Mouse (Mus musculus): Measurements from ENCODE around the gene Nle1.
A peak's percentile ranks its signal among the peaks of the same experiment; 100 is the strongest.

Nle1 gene

GRCm38 (mm10) chr11:82914711-82915352 lies 6.6 kb upstream of the Nle1 start:
- DNase-seq (ENCODE audit: low read depth, low spot score), result peak; percentile 89

- no peak for DNase-seq (ENCODE audit: low read depth, low spot score)
Observed at GRCm38 (mm10) chr11:82910679-82911389, 2.6 kb upstream of the Nle1 start.

GRCm38 (mm10) chr11:82910250-82910649 lies 2.0 kb upstream of the Nle1 start, which contains the start of gene Unc45b:
Gene Unc45b, plus strand, starts transcription at chr11:82910550.
- no peak for DNase-seq (ENCODE audit: low read depth, low spot score)

GRCm38 (mm10) chr11:82908608-82908989 lies 388 bp upstream of the Nle1 start:
- no peak for DNase-seq (ENCODE audit: low read depth, low spot score)

- no peak for DNase-seq (ENCODE audit: low read depth, low spot score)
Observed at GRCm38 (mm10) chr11:82905816-82906215, 2.4 kb downstream of the Nle1 start.

GRCm38 (mm10) chr11:82904952-82905351 lies 3.3 kb downstream of the Nle1 start:
- DNase-seq (ENCODE audit: low read depth, low spot score), result no peak

- DNase-seq (ENCODE audit: low read depth, low spot score), result no peak
Observed at GRCm38 (mm10) chr11:82901606-82902310, 6.5 kb downstream of the Nle1 start.

- no peak for DNase-seq (ENCODE audit: low read depth, low spot score)
Observed at GRCm38 (mm10) chr11:82899720-82900119, 8.5 kb downstream of the Nle1 start.

- DNase-seq (ENCODE audit: low read depth, low spot score), result no peak
Observed at GRCm38 (mm10) chr11:82897478-82897877, 10.7 kb downstream of the Nle1 start.

- DNase-seq (ENCODE audit: low read depth, low spot score), result no peak
Observed at GRCm38 (mm10) chr11:82891936-82892335, 16.3 kb downstream of the Nle1 start, which contains the start of gene Fndc8. Gene Fndc8, plus strand, starts transcription at chr11:82892124.

GRCm38 (mm10) chr11:82890342-82890762 lies 17.9 kb downstream of the Nle1 start, which contains the start of gene Rad51d:
Gene Rad51d, minus strand, starts transcription at chr11:82890614.
- DNase-seq (ENCODE audit: low read depth, low spot score), result peak; percentile 93

- DNase-seq (ENCODE audit: low read depth, low spot score), result no peak
Observed at GRCm38 (mm10) chr11:82889524-82890341, 18.5 kb downstream of the Nle1 start.

- no peak for DNase-seq (ENCODE audit: low read depth, low spot score)
Observed at GRCm38 (mm10) chr11:82888491-82888946, 19.7 kb downstream of the Nle1 start.

- DNase-seq (ENCODE audit: low read depth, low spot score), result no peak
Observed at GRCm38 (mm10) chr11:82886559-82886958, 21.7 kb downstream of the Nle1 start.

GRCm38 (mm10) chr11:82883180-82883579 lies 25.0 kb downstream of the Nle1 start:
- DNase-seq (ENCODE audit: low read depth, low spot score), result no peak

GRCm38 (mm10) chr11:82877726-82878344 lies 30.4 kb downstream of the Nle1 start:
- DNase-seq (ENCODE audit: low read depth, low spot score), result no peak

GRCm38 (mm10) chr11:82875631-82876030 lies 32.6 kb downstream of the Nle1 start:
- DNase-seq (ENCODE audit: low read depth, low spot score), result no peak

GRCm38 (mm10) chr11:82874924-82875323 lies 33.3 kb downstream of the Nle1 start:
- DNase-seq (ENCODE audit: low read depth, low spot score), result no peak

GRCm38 (mm10) chr11:82871031-82871446 lies 37.2 kb downstream of the Nle1 start, which contains the start of gene Rffl:
Gene Rffl, minus strand, starts transcription at chr11:82871210.
- DNase-seq (ENCODE audit: low read depth, low spot score), result peak; percentile 93

GRCm38 (mm10) chr11:82870173-82871030 lies 37.8 kb downstream of the Nle1 start:
- DNase-seq (ENCODE audit: low read depth, low spot score), result peak; percentile 34

All from mesoderm, embryonic 11.5 days (tissue).